Mouse (Mus musculus) neutrophil, adult 59 days (primary cell): ENCODE results near the gene Slc4a1. TPM values are rescaled to one million over a fixed set of nuclear protein-coding genes. Genes with fewer than 3 reads are reported as not detected.

ENCODE experiments used
- total RNA-seq, 2 experiments: library from RNA; stranded (reverse); gene quantifications; 1 replicate in 1 of 2; 2 replicates in 1 of 2; pipeline ENCODE4 v1.2.4; 2023

The Slc4a1 gene
- 10 to 100 TPM; 28.8 to 68.2 TPM for total RNA-seq

GRCm38 (mm10) chr11:102366103-102366502 lies at the start of gene Slc4a1:
TSS of gene Slc4a1 (minus strand) at chr11:102366203.

GRCm38 (mm10) chr11:102407834-102408215 lies 41.8 kb upstream of the Slc4a1 start, which contains the start of gene Slc25a39:
TSS of gene Slc25a39 (minus strand) at chr11:102407946.

GRCm38 (mm10) chr11:102393238-102393634 lies 27.2 kb upstream of the Slc4a1 start, which contains the start of gene Rundc3a:
TSS of gene Rundc3a (plus strand) at chr11:102393403.

GRCm38 (mm10) chr11:102319410-102319792 lies 46.6 kb downstream of the Slc4a1 start, which contains the start of gene Ubtf:
TSS of gene Ubtf (minus strand) at chr11:102319742.

Other genes starting within 250 kb of the Slc4a1 start
- gene Nags, start 220.7 kb downstream of the Slc4a1 start, total RNA-seq, result under 1 TPM; 0.18 to 0.20 TPM
- gene Tmem101, start 209.8 kb downstream of the Slc4a1 start, total RNA-seq, result 10 to 100 TPM in 1 of 2 experiments, 1 to 10 TPM in 1; 7.4 to 12.2 TPM
- 10 to 100 TPM; 33.8 to 37.9 TPM for gene Lsm12, start 180.9 kb downstream of the Slc4a1 start, total RNA-seq
- gene G6pc3, start 176.6 kb downstream of the Slc4a1 start, total RNA-seq, result 10 to 100 TPM; 16.8 to 25.2 TPM
- gene Hdac5, start 136.0 kb downstream of the Slc4a1 start, total RNA-seq, result 100 to 1,000 TPM; 112 to 127 TPM
- 1 to 10 TPM; 7.2 to 8.2 TPM for gene BC030867, start 117.3 kb downstream of the Slc4a1 start, total RNA-seq
- not detected for gene Asb16, start 97.5 kb downstream of the Slc4a1 start, total RNA-seq
- gene Tmub2, start 81.3 kb downstream of the Slc4a1 start, total RNA-seq, result 10 to 100 TPM; 46.1 to 54.7 TPM
- 10 to 100 TPM; 67.1 to 69.7 TPM for gene Atxn7l3, start 69.6 kb downstream of the Slc4a1 start, total RNA-seq
- 10 to 100 TPM; 80.3 to 84.1 TPM for gene Ubtf, start 46.5 kb downstream of the Slc4a1 start, total RNA-seq
- gene Rundc3a, start 27.2 kb upstream of the Slc4a1 start, total RNA-seq, result under 1 TPM in 1 of 2 experiments, not detected in 1; 0.40 TPM
- 10 to 100 TPM; 45.4 to 56.9 TPM for gene Slc25a39, start 41.7 kb upstream of the Slc4a1 start, total RNA-seq
- gene Grn, start 64.1 kb upstream of the Slc4a1 start, total RNA-seq, result 100 to 1,000 TPM; 308 to 361 TPM
- gene Fam171a2, start 81.5 kb upstream of the Slc4a1 start, total RNA-seq, result under 1 TPM in 1 of 2 experiments, not detected in 1; 0.38 TPM
- 10 to 100 TPM; 11.8 to 19.6 TPM for gene Itga2b, start 103.9 kb upstream of the Slc4a1 start, total RNA-seq
- 10 to 100 TPM; 28.2 to 30.2 TPM for gene Gpatch8, start 190.2 kb upstream of the Slc4a1 start, total RNA-seq
- not detected for gene Gm11627, start 213.3 kb upstream of the Slc4a1 start, total RNA-seq
- gene Fzd2, start 238.2 kb upstream of the Slc4a1 start, total RNA-seq, result not detected